Mouse (Mus musculus): ENCODE results near the gene Pcolce. TPM values are rescaled to one million over a fixed set of nuclear protein-coding genes. Genes with fewer than 3 reads are reported as not detected.
A peak's percentile ranks its signal among the peaks of the same experiment; 100 is the strongest.

Gene Pcolce
- polyA plus RNA-seq, 1 experiment from 2014 or later: 128 TPM

- Histone ChIP-seq H3K4me2 (replicated peaks) (peak overlapping the region; percentile 59), H3K4me1 (peaks cover 62% of the 10 kb centered on the region), H3K36me3 (peaks cover 30% of the 10 kb centered on the region), H3K9ac (peak overlapping the region; percentile 47), H3K9me3 (no peaks in the 10 kb centered on the region), H3K27me3 (no peaks in the 10 kb centered on the region), H3K4me3 (peak overlapping the region; percentile 29), H3K27ac (peak overlapping the region; percentile 42)
- WGBS: 16% methylated on average over 26 of the region's 26 CpGs
- ATAC-seq (ENCODE audit: insufficient number of reproducible peaks, insufficient read depth, low FRiP score, low TSS enrichment): no peak
These were observed 5.5 kb downstream of the Pcolce start for GRCm38 (mm10) chr5:137607860-137608653.

GRCm38 (mm10) chr5:137601365-137601729 lies 12.2 kb downstream of the Pcolce start:
- H3K4me1 ChIP-seq: peaks cover 27% of the 10 kb centered on the region
- H3K9ac ChIP-seq: peak overlapping the region; percentile 58
- H3K4me2 ChIP-seq (replicated peaks): peak overlapping the region; percentile 96
- H3K36me3 ChIP-seq: peaks cover 26% of the 10 kb centered on the region
- 0 out of 2 replicates have a peak, but pooled peaks have one; percentile 0 for ATAC-seq (ENCODE audit: insufficient number of reproducible peaks, insufficient read depth, low FRiP score, low TSS enrichment)
- H3K27ac ChIP-seq: peak overlapping the region; percentile 69
- H3K27me3 ChIP-seq: no peaks in the 10 kb centered on the region
- no peaks in the 10 kb centered on the region for H3K9me3 ChIP-seq
- peak overlapping the region; percentile 64 for H3K4me3 ChIP-seq
- WGBS: under 1% methylated on average over 22 of the region's 22 CpGs

GRCm38 (mm10) chr5:137600619-137601364 lies 12.8 kb downstream of the Pcolce start, which contains the start of gene Mospd3:
Gene Mospd3 (minus strand): TSS chr5:137601058.
- ATAC-seq (ENCODE audit: insufficient number of reproducible peaks, insufficient read depth, low FRiP score, low TSS enrichment): peak; percentile 87
- Histone ChIP-seq H3K4me3 (peak within 1 kb of the TSS; percentile 64), H3K9me3 (no peaks in the 10 kb centered on the region), H3K36me3 (peaks cover 20% of the 10 kb centered on the region), H3K9ac (peak within 1 kb of the TSS; percentile 74), H3K4me1 (peaks cover 27% of the 10 kb centered on the region), H3K27ac (peak within 1 kb of the TSS; percentile 83), H3K4me2 (replicated peaks) (peak within 1 kb of the TSS; percentile 96), H3K27me3 (no peaks in the 10 kb centered on the region)
- WGBS: under 1% methylated on average over 41 of the region's 41 CpGs

- 4% methylated on average over 19 of the region's 19 CpGs for WGBS
- Histone ChIP-seq H3K9me3 (no peaks in the 10 kb centered on the region), H3K27ac (peak overlapping the region; percentile 71), H3K4me2 (replicated peaks) (peak overlapping the region; percentile 96), H3K36me3 (peaks cover 15% of the 10 kb centered on the region), H3K9ac (peak overlapping the region; percentile 74), H3K4me1 (peaks cover 27% of the 10 kb centered on the region), H3K27me3 (no peaks in the 10 kb centered on the region), H3K4me3 (peak overlapping the region; percentile 64)
- no peak; the same call in none of the 2 replicates for ATAC-seq (ENCODE audit: insufficient number of reproducible peaks, insufficient read depth, low FRiP score, low TSS enrichment)
These were observed 13.3 kb downstream of the Pcolce start for GRCm38 (mm10) chr5:137600281-137600618.

- WGBS: 58% methylated on average over 9 of the region's 9 CpGs
- H3K9ac ChIP-seq: peak overlapping the region; percentile 74; the same call in 1 of the 2 replicates
- H3K9me3 ChIP-seq: no peaks in the 10 kb centered on the region
- H3K4me2 ChIP-seq (replicated peaks): peak overlapping the region; percentile 96
- no peaks in the 10 kb centered on the region for H3K27me3 ChIP-seq
- H3K36me3 ChIP-seq: peaks cover 9% of the 10 kb centered on the region
- H3K4me3 ChIP-seq: peak overlapping the region; percentile 64
- no peak overlapping the region; the same call in 1 of the 2 replicates for H3K27ac ChIP-seq
- ATAC-seq (ENCODE audit: insufficient number of reproducible peaks, insufficient read depth, low FRiP score, low TSS enrichment): no peak
- peaks cover 27% of the 10 kb centered on the region for H3K4me1 ChIP-seq
These were observed 14.0 kb downstream of the Pcolce start for GRCm38 (mm10) chr5:137599600-137599999.

- H3K4me2 ChIP-seq (replicated peaks): no peak overlapping the region
These were observed 15.3 kb downstream of the Pcolce start for GRCm38 (mm10) chr5:137598100-137598826.

GRCm38 (mm10) chr5:137597625-137598024 lies 16.0 kb downstream of the Pcolce start:
- H3K9me3 ChIP-seq: no peaks in the 10 kb centered on the region
- ATAC-seq (ENCODE audit: insufficient number of reproducible peaks, insufficient read depth, low FRiP score, low TSS enrichment): no peak
- 93% methylated on average over 6 of the region's 6 CpGs for WGBS

More at GRCm38 (mm10) chr5:137598100-137598826, 15.3 kb downstream of the Pcolce start:
- Histone ChIP-seq H3K36me3 (peaks cover 9% of the 10 kb centered on the region), H3K27ac (no peak overlapping the region), H3K9me3 (no peaks in the 10 kb centered on the region), H3K4me1 (peaks cover 23% of the 10 kb centered on the region), H3K4me3 (no peak overlapping the region), H3K9ac (no peak overlapping the region), H3K27me3 (no peaks in the 10 kb centered on the region)
- ATAC-seq (ENCODE audit: insufficient number of reproducible peaks, insufficient read depth, low FRiP score, low TSS enrichment): no peak
- 79% methylated on average over 2 of the region's 2 CpGs for WGBS

DNA sequence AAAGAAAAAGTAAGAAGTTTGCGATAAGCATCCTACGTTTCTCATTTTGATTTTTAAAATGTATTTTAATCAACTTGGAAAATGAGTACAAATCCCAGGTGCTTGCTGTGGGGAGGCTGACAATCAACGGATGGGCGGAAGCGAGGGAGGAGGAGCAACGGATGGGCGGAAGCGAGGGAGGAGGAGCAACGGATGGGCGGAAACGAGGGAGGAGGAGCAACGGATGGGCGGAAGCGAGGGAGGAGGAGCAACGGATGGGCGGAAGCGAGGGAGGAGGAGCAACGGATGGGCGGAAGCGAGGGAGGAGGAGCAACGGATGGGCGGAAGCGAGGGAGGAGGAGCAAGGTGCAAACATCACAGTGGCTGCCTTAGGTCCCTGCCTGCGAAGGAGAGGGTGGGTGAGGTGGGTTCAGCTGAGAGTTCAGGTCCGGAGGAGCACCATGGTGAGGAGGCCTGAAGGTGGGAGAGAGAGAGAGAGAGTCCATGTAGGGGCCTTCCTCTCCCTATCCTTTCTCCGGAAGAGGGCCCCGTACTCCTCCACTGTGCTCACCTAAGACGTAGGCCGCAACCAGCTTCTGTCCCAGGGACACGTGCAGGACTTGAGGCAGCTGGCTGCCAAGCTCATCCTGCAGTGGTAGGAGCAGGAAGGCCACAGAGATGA lies 16.9 kb downstream of the Pcolce start:
- H3K27me3 ChIP-seq: no peaks in the 10 kb centered on the region
- ATAC-seq (ENCODE audit: insufficient number of reproducible peaks, insufficient read depth, low FRiP score, low TSS enrichment): no peak
- H3K9ac ChIP-seq: no peak overlapping the region
- peak overlapping the region; percentile 16; the same call in 1 of the 2 replicates for H3K4me2 ChIP-seq (replicated peaks)
- peaks cover 9% of the 10 kb centered on the region for H3K36me3 ChIP-seq
- WGBS: 24% methylated on average over 28 of the region's 30 CpGs
- H3K9me3 ChIP-seq: no peaks in the 10 kb centered on the region
- peaks cover 12% of the 10 kb centered on the region for H3K4me1 ChIP-seq
- no peak overlapping the region for H3K27ac ChIP-seq
- H3K4me3 ChIP-seq: no peak overlapping the region

More at GRCm38 (mm10) chr5:137597625-137598024, 16.0 kb downstream of the Pcolce start:
- H3K36me3 ChIP-seq: peaks cover 9% of the 10 kb centered on the region
- H3K4me1 ChIP-seq: peaks cover 17% of the 10 kb centered on the region
- H3K4me3 ChIP-seq: no peak overlapping the region
- H3K9ac ChIP-seq: no peak overlapping the region
- H3K4me2 ChIP-seq (replicated peaks): no peak overlapping the region
- H3K27ac ChIP-seq: no peak overlapping the region
- H3K27me3 ChIP-seq: no peaks in the 10 kb centered on the region

GRCm38 (mm10) chr5:137595921-137596320 lies 17.7 kb downstream of the Pcolce start:
- peaks cover 12% of the 10 kb centered on the region for H3K4me1 ChIP-seq
- H3K4me3 ChIP-seq: no peak overlapping the region
- H3K9me3 ChIP-seq: no peaks in the 10 kb centered on the region
- no peak overlapping the region for H3K9ac ChIP-seq
- no peaks in the 10 kb centered on the region for H3K27me3 ChIP-seq
- 79% methylated on average over 7 of the region's 7 CpGs for WGBS
- no peak overlapping the region for H3K27ac ChIP-seq
- peaks cover 9% of the 10 kb centered on the region for H3K36me3 ChIP-seq
- ATAC-seq (ENCODE audit: insufficient number of reproducible peaks, insufficient read depth, low FRiP score, low TSS enrichment): no peak
- H3K4me2 ChIP-seq (replicated peaks): no peak overlapping the region

DNA sequence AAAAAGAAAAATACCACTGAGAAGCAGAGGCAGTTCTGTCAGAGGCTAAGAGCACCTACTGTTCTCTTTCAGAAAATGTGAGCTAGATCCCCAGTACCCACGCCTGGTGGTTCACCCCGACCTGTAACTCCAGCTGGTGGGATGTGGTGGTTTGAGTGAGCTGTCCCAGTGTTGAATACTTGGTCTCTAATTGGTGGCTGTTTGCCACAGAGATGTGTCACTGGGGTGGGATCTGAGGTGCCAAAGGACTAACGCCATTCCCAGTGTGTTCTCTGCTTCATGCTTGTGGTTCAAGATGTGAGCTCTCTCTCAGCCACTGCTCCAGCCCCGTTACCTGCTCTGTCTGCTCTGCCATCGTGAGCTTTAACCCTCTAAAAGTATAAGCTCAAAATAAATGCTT lies 23.1 kb downstream of the Pcolce start:
- no peaks in the 10 kb centered on the region for H3K27me3 ChIP-seq
- no peak overlapping the region for H3K9ac ChIP-seq
- no peaks in the 10 kb centered on the region for H3K36me3 ChIP-seq
- H3K27ac ChIP-seq: no peak overlapping the region
- H3K4me1 ChIP-seq: no peaks in the 10 kb centered on the region; the same call in 1 of the 2 replicates
- H3K4me2 ChIP-seq (replicated peaks): no peak overlapping the region
- no peak for ATAC-seq (ENCODE audit: insufficient number of reproducible peaks, insufficient read depth, low FRiP score, low TSS enrichment)
- no peaks in the 10 kb centered on the region for H3K9me3 ChIP-seq
- 71% methylated on average over 5 of the region's 5 CpGs for whole genome bisulfite sequencing
- H3K4me3 ChIP-seq: no peak overlapping the region

- Histone ChIP-seq H3K4me2 (replicated peaks) (no peak overlapping the region), H3K9me3 (no peaks in the 10 kb centered on the region), H3K9ac (no peak overlapping the region), H3K27me3 (peaks cover 12% of the 10 kb centered on the region), H3K36me3 (no peaks in the 10 kb centered on the region), H3K27ac (no peak overlapping the region), H3K4me1 (peaks cover 10% of the 10 kb centered on the region; the same call in 1 of the 2 replicates), H3K4me3 (no peak overlapping the region)
- WGBS: 28% methylated on average over 8 of the region's 8 CpGs
- no peak for ATAC-seq (ENCODE audit: insufficient number of reproducible peaks, insufficient read depth, low FRiP score, low TSS enrichment)
These were observed 28.6 kb downstream of the Pcolce start for GRCm38 (mm10) chr5:137584976-137585375.
